Mouse (Mus musculus): ENCODE measurements around the gene Gm15023.
A peak's percentile ranks its signal among the peaks of the same experiment; 100 is the strongest.
"Not testable (repeated sequence)": the region's sequence is repeated elsewhere in the genome, so short reads cannot be mapped to it uniquely, and the experiment has no call there.

Gm15023 gene

GRCm38 (mm10) chrX:135177532-135177931 is at the start of gene Gm15023:
TSS of gene Gm15023 (minus strand) at chrX:135177632.
- DNase-seq: not testable (repeated sequence)

- peak; percentile 22 for DNase-seq
These were observed 33.2 kb upstream of the Gm15023 start, which contains the start of gene Tceal6 for GRCm38 (mm10) chrX:135210436-135211221. TSS of gene Tceal6 (minus strand) at chrX:135210687.

- DNase-seq: peak; percentile 27
These were observed 32.5 kb upstream of the Gm15023 start for GRCm38 (mm10) chrX:135209773-135210435.

- not testable (repeated sequence) for DNase-seq
These were observed 12.5 kb upstream of the Gm15023 start for GRCm38 (mm10) chrX:135189924-135190323.

- DNase-seq: not testable (repeated sequence)
These were observed 11.2 kb upstream of the Gm15023 start for GRCm38 (mm10) chrX:135188661-135189060.
